Mouse (Mus musculus): ENCODE data around the gene Tmem252. TPM values are rescaled to one million over a fixed set of nuclear protein-coding genes. Genes with fewer than 3 reads are reported as not detected.

Gene Tmem252
- not detected for polyA plus RNA-seq (2014; fragmentation: Illumina TruSeq; extraction: RNeasy Lipid Tissue Mini Kit (QIAGEN cat#74804); ENCODE audit: low read depth, low replicate concordance)

GRCm38 (mm10) chr19:24673762-24674161 is at the start of gene Tmem252:
Gene Tmem252 (plus strand): TSS chr19:24674008.

Other genes with a start within 250 kb of the Tmem252 start
- gene Fam122a, start 196.7 kb upstream of the Tmem252 start, polyA plus RNA-seq (2014; fragmentation: Illumina TruSeq; extraction: RNeasy Lipid Tissue Mini Kit (QIAGEN cat#74804); ENCODE audit: low read depth, low replicate concordance), result 3.8 TPM
- 7.7 TPM for gene Pip5k1b, start 118.1 kb upstream of the Tmem252 start, polyA plus RNA-seq (2014; fragmentation: Illumina TruSeq; extraction: RNeasy Lipid Tissue Mini Kit (QIAGEN cat#74804); ENCODE audit: low read depth, low replicate concordance)
- gene Pgm5, start 187.8 kb downstream of the Tmem252 start, polyA plus RNA-seq (2014; fragmentation: Illumina TruSeq; extraction: RNeasy Lipid Tissue Mini Kit (QIAGEN cat#74804); ENCODE audit: low read depth, low replicate concordance), result 0.78 TPM
- gene Gm10053, start 201.7 kb downstream of the Tmem252 start, polyA plus RNA-seq (2014; fragmentation: Illumina TruSeq; extraction: RNeasy Lipid Tissue Mini Kit (QIAGEN cat#74804); ENCODE audit: low read depth, low replicate concordance), result 107 TPM
- gene Foxd4, start 227.2 kb downstream of the Tmem252 start, polyA plus RNA-seq (2014; fragmentation: Illumina TruSeq; extraction: RNeasy Lipid Tissue Mini Kit (QIAGEN cat#74804); ENCODE audit: low read depth, low replicate concordance), result not detected